Mouse (Mus musculus): ENCODE measurements around the gene Naxd.

GRCm38 (mm10) chr8:11463889-11464706 lies 33.2 kb upstream of the Naxd start:
- TF ChIP-seq CTCF (IDR thresholded peaks at IDR 0.05) (no peak), EP300 (IDR thresholded peaks at IDR 0.05; ENCODE audit: insufficient read depth, low read depth, low read length) (no peak), POLR2A (IDR thresholded peaks at IDR 0.05; ENCODE audit: insufficient read depth, low read depth, low read length) (no peak)
